Mouse (Mus musculus) ovary, adult 18-20 months (tissue): Measurements from ENCODE around the gene Morc4.

Experiments
- DNase-seq: peaks from one replicate; pipeline ENCODE4 v3.0.0; 2022; ENCODE audit warnings: low spot score, mixed read lengths

Gene Morc4

GRCm38 (mm10) chrX:139870938-139871791 is at the start of gene Morc4:
TSS of gene Morc4 (minus strand) at chrX:139871677.
- DNase-seq, result peak; percentile 40

- no peak for DNase-seq
Observed at GRCm38 (mm10) chrX:139920572-139920971, 49.1 kb upstream of the Morc4 start.

- no peak for DNase-seq
Observed at GRCm38 (mm10) chrX:139891387-139891786, 19.9 kb upstream of the Morc4 start.

- no peak for DNase-seq
Observed at GRCm38 (mm10) chrX:139883221-139883620, 11.7 kb upstream of the Morc4 start.

- DNase-seq, result no peak
Observed at GRCm38 (mm10) chrX:139877936-139878335, 6.5 kb upstream of the Morc4 start.

DNA sequence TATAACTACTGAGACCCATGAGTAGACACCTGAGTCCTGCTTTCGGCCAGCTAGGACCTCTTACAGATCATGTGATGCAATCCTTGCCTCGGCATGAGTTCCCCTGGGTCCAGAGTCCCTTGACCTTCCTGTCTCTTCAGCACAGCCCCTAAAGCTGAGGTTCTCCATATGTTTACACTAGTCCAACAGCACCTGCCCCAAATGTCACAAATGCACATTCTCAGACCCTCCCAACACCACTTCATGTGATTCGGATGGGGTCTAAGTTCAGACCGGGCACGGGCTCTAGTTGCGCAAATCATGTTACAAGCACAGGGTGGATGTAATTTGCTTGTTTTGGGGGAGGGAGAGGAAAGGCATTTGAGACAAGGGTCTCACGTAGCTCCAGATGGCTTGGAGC is 5.6 kb upstream of the Morc4 start:
- no peak for DNase-seq

DNA sequence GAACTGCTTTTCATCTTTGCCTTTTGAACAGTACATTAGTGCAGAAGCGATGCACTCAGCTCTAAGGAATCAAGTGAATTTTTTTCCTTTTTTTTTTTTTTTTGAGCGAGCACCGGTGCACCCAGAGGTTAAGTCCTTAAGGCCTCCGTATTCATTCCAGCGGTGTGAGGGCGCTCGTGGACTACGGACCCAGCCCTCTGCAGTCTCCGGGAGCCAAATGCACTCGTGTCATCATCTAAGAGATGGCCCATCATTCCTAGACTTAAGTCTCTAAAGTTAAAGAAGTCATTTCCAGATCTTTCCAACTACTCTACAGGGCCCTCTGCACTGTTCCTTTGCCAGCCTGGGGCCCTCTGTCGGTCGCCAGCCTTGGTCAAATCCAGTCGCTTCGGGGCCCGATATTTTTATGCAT is 1.2 kb downstream of the Morc4 start:
- no peak for DNase-seq

- DNase-seq, result no peak
Observed at GRCm38 (mm10) chrX:139859402-139859801, 12.1 kb downstream of the Morc4 start.

- DNase-seq, result no peak
Observed at GRCm38 (mm10) chrX:139854795-139855194, 16.7 kb downstream of the Morc4 start.

GRCm38 (mm10) chrX:139841091-139841490 is 30.4 kb downstream of the Morc4 start:
- DNase-seq, result no peak

DNA sequence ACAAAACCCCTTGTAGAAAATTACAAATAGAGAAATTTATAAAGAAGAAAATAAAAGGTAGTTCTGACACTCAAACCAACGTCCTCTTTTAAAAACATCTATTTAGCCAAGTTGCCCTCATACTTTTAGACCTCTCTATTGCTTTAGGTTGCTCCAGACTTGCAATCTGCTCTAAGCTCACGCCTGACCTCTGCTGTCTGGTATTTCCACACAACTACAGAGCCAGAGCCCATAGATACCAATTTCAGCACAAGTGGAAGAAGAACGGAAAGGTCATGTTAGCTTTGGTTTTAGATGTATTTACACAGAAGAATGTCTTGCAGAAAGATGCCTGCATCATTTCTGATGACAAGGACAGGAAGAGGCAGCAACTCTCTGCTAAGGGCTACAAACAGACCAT is 32.4 kb downstream of the Morc4 start:
- no peak for DNase-seq

DNA sequence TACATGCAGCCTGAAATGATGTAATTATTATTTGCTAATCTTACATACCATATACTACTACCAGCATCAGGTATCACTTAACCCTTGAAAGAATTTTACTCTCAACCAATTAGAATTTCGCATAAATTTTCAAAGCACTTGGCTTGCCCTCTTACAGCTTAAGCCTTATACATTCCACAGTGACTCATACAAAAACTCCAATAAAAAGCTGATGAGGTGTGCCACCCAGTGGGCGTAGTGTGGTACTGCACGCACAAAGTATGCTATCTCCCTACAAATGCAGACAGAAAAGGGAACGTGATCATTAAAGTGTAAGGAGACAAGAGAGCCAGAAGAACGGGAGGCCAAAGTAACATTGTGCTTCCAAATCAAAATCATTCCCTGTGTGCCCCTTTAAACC is 39.0 kb downstream of the Morc4 start:
- DNase-seq, result no peak

DNA sequence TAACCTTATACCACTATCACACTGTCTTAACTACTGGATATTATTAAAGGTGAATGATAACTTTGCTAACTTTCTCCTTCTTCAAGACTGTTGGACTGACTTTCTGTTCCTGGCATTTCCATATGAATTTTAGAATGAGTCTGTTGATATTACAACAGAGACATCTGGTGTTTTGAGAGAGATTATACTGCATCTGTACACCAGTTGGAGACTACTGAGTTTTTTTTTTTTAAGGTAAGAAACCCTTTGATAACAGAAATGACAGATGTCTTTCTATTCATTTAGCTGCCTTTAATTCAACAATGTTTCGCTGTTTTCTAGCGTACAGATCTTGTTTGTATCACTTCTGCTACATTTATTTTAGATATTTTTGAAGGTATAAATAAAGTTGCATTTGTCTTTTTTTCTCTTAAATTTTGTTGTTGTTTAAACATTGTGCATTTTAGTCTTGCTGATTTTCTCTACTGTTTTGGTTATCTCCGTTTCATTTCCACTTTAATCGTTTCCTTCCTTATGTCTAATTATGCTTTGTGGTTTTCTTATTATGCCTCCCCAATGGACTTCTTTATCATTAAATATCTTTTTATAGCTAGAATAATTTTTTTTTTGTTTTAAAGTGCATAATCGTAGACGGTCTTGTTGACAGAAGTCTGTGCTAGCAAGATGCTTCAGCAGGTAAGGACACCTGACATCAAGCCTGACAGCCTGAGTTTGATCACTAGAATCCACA is 42.9 kb downstream of the Morc4 start:
- DNase-seq, result no peak

DNA sequence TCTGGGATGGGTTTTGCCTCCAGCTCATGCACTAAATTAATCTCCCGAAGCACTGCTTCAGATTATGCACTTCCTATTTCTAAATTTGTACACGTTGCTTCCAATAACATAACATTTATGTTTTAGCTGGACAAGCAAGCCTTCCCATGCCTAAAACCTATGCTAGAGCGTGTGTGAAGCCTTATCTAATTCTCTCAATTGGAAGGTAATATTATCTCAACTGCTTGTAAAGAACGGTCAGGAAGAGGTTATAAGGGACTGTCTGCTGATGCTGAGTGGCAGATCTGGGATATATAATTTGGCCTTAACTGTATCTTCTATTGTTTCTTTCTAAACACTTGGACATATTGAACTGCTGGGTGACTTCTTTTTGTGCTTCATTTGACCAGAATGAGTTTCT is 44.6 kb downstream of the Morc4 start:
- no peak for DNase-seq

DNA sequence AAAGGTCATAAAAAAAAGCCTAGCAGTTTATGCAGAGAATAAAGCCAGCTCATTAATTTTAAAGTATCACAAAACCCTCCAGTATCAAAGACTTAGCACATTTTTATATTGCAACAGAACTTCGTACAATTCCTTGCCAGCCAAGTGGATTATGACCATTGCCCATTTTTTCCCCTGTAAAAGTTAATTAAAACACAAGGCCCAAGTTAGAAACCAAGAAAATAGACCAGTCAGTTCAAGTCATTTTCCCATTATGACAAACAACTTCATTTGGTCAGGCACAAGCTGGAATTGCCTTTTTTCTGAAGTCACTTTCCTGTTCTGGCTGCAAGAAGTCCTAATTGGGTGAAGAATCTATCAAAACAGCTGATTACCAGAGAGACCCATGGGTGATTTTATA is 46.1 kb downstream of the Morc4 start:
- DNase-seq, result no peak

DNA sequence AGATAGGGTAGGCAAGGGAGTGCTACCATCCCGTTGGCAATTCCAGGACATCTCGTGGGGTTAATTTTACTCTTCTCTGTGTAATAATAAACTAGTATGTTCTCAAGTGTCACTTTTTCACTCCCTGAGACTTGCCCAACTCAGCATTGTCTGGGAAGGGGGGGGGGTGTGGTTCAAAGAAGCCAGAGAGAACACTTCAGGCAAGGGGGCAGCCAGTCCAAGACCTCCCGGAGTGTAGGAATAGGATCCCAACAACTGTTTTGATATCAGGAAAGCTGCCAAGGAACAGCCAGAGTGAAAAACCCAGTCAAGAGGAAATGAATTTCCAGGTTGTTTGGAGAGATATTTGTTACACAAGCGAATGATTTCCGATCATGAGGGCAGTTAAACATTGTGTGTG is 56.3 kb downstream of the Morc4 start:
- no peak for DNase-seq

GRCm38 (mm10) chrX:139814018-139814635 is 57.4 kb downstream of the Morc4 start:
- no peak for DNase-seq

DNA sequence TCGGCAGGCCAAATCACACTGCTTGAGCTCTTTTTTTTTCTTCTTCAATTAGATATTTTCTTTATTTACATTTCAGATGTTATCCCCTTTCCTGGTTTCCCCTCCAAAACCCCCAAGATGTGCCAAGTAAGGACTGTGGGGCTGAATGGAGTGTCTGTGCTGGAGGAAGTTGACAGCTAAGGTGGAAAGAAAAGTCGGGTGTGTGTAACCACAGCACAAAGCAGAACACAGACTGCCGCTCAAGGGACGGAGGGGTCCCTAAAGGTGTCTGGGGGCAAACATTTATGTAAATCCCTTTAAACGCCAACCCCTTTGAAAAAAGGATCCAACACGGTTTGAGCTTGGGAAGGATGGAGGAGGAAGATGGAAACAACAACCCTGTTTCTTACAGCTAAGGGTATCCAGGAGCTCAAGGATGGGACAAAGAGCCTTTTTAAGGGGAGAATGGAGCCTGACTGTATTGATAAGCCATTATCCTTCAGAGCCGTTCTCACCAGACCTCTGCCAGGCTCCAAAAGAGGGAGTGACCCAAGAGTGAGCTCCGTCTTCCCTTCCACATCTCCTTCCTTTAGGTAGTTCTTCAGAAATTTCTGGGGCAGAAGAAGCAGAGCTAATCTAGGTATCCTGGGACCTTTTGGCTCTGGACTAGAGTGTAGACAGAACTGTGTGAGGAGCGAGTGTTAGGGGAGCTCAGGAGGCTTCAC is 58.0 kb downstream of the Morc4 start:
- DNase-seq, result no peak

GRCm38 (mm10) chrX:139812636-139813298 is 58.7 kb downstream of the Morc4 start:
- DNase-seq, result no peak

GRCm38 (mm10) chrX:139808501-139808900 is 63.0 kb downstream of the Morc4 start:
- DNase-seq, result no peak

DNA sequence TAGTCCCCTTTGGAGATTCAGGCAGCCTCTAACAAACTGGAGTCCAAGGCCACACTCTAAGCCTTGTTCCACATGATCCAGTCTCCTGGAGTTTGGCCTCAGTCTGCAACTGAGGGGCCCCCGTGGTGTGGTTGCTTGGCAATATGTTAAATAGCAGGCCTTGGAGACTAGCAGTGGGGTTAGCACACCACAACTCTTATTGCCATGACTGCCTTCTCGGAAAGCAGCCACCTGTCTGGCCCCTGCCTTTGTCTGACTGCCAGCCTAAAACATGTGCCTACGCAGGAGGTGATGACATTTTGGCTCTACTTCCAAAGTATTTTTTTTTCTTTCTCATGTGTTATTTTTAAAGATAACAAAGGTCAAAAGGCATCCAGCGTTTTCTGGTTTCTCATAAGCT is 63.4 kb downstream of the Morc4 start:
- peak; percentile 16 for DNase-seq

DNA sequence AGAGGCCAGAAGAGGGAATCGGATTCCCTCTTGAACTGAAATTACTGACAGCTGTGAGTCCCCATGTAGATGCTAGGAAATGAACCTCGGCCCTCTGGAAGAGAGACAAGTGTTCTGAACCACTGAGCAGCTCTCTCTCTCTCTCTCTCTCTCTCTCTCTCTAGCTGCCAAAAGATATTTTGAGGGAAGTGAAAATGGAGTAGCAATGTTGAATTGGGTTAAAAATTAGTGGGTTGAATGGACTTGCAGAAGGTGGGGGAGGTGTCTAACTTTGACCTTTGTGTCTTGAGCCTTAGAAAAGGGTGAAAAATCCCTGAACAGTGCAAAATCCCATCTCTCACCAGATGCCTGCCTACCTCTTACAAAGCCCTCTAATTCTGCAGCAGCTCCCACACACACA is 64.1 kb downstream of the Morc4 start:
- no peak for DNase-seq
